Mouse (Mus musculus) left cerebral cortex, adult 2 months (tissue): ENCODE data around the gene Scd2. TPM values are rescaled to one million over a fixed set of nuclear protein-coding genes. Genes with fewer than 3 reads are reported as not detected.

Experiments used
- DNase-seq, 2 experiments: peaks; one replicate each; pipeline ENCODE4 v3.0.0; 2021 to 2022; ENCODE audit warnings: low spot score in 2 of 2, mixed read lengths in 1 of 2; ENCODE audit errors: extremely low spot score in 1 of 2
- H3K27ac ChIP-seq: fragments of 200-600 bp; 2 replicates; pipeline ENCODE4 v1.8.1; 2022
- H3K4me3 ChIP-seq: fragments of 200-600 bp; 2 replicates; pipeline ENCODE4 v1.8.1; 2022
- CTCF ChIP-seq: fragments of 200-600 bp; IDR thresholded peaks from 2 replicates; pipeline ENCODE4 v1.8.1; 2022; ENCODE audit warnings: antibody characterized with exemption, mild to moderate bottlenecking, moderate library complexity
- intact Hi-C: fragments of 180-260 bp; cut with DNase I; formaldehyde crosslinking; loops from one replicate; pipeline ENCODE4 v1.15.1; 2025
- microRNA-seq, 2 experiments: library from miRNA; unstranded; fragments of <30 nt; microRNA quantifications; one replicate each; pipeline ENCODE4 v1.2.0; 2021
- total RNA-seq, 2 experiments: library from RNA; stranded (reverse); gene quantifications; 2 replicates each; pipeline ENCODE4 v1.2.3; 2021

Gene Scd2
- total RNA-seq, 2 experiments from 2014 or later, result 580 to 609 TPM

- intact Hi-C loops, result no loop called here
- Histone ChIP-seq H3K4me3 (no peak overlapping the region), H3K27ac (peak overlapping the region; percentile 56; the same call in 1 of the 2 replicates)
- no peak for TF ChIP-seq CTCF
- peak in 1 of 2 experiments; percentile 39 for DNase-seq
Observed at GRCm38 (mm10) chr19:44335876-44336662, 42.6 kb downstream of the Scd2 start.

- no peak overlapping the region for H3K27ac ChIP-seq
- no peak for DNase-seq
- no peak for TF ChIP-seq CTCF
- H3K4me3 ChIP-seq, result no peak overlapping the region
- intact Hi-C loops, result no loop called here
Observed at GRCm38 (mm10) chr19:44349689-44350088, 56.2 kb downstream of the Scd2 start.

GRCm38 (mm10) chr19:44351756-44352155, 58.3 kb downstream of the Scd2 start:
- TF ChIP-seq CTCF, result no peak
- Histone ChIP-seq H3K27ac (no peak overlapping the region), H3K4me3 (no peak overlapping the region)
- DNase-seq, result no peak
- intact Hi-C loops, result no loop called here

Small RNAs within 50 kb of the gene (microRNA-seq; reads per million reads assigned to microRNA genes)
- gene Mir5114, result 0.48 to 1.7 reads per million in 2 experiments

Other genes with a start within 250 kb of the Scd2 start
- gene Erlin1, start 223.9 kb upstream of the Scd2 start, total RNA-seq, result 10 to 100 TPM; 20.8 to 22.3 TPM
- 10 to 100 TPM; 52.7 to 58.6 TPM for gene Chuk, start 186.2 kb upstream of the Scd2 start, total RNA-seq
- 10 to 100 TPM; 17.3 to 19.4 TPM for gene Cwf19l1, start 157.8 kb upstream of the Scd2 start, total RNA-seq
- gene Bloc1s2, start 147.2 kb upstream of the Scd2 start, total RNA-seq, result 10 to 100 TPM; 57.7 to 66.7 TPM
- gene Pkd2l1, start 101.2 kb upstream of the Scd2 start, total RNA-seq, result under 1 TPM in 1 of 2 experiments, not detected in 1; 0.09 TPM
- 1 to 10 TPM; 3.3 to 3.8 TPM for gene Scd3, start 90.4 kb upstream of the Scd2 start, total RNA-seq
- gene Scd4, start 39.4 kb downstream of the Scd2 start, total RNA-seq, result 1 to 10 TPM; 2.1 to 2.3 TPM
- gene Scd1, start 114.2 kb downstream of the Scd2 start, total RNA-seq, result 100 to 1,000 TPM; 133 to 177 TPM
- gene Wnt8b, start 199.8 kb downstream of the Scd2 start, total RNA-seq, result not detected